Mouse (Mus musculus): Measurements from ENCODE around the gene Zc3h14.

DNA sequence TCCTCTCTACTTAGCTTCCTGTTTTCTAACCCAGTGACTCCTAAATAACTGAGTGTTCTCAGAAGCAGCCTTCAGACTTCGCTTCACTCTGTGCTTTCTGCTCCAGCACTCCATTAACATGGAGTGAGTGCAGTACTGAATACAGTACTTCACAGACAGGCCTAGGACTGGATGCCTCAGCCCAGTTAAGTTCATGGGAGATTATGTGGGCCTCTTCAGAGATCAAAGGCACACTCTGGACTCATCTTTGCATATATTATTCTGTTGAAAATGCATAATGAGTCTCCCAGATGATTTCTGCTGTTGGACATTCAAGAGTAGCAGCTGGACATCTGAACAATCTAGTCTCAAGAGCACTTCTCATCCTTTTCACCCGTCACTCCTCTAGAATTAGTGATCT lies 74.0 kb downstream of the Zc3h14 start:
- TF ChIP-seq POLR2A (IDR thresholded peaks at IDR 0.05; ENCODE audit: extremely low read depth, insufficient read depth, low read length) (no peak), CTCF (IDR thresholded peaks at IDR 0.05; ENCODE audit: extremely low read depth, insufficient read depth, low read length) (no peak)

Measured in cortical plate, adult 2 months (tissue).